Mouse (Mus musculus) intestine, embryonic 16.5 days (tissue): ENCODE results near the gene Scg5. TPM values are rescaled to one million over a fixed set of nuclear protein-coding genes. Genes with fewer than 3 reads are reported as not detected.

ENCODE experiments used
- ATAC-seq: fragments of 200-750 bp; cut with Nextera tagmentation; 2 replicates; pipeline ENCODE4 v1.8.0; 2017; ENCODE audit warnings: moderate TSS enrichment, moderate library complexity
- H3K27ac ChIP-seq: fragments of 300-500 bp; sonication (generic); 2 replicates; pipeline ENCODE4 v1.5.1; 2014; ENCODE audit warnings: mild to moderate bottlenecking, low read length
- H3K27me3 ChIP-seq: fragments of 300-500 bp; sonication (generic); replicated peaks from 2 replicates; pipeline ENCODE4 v1.6.1; 2014; ENCODE audit warnings: low read length, control low read depth, mixed read lengths; ENCODE audit not compliant: control insufficient read depth, insufficient read depth
- H3K36me3 ChIP-seq: fragments of 300-500 bp; sonication (generic); 2 replicates; pipeline ENCODE4 v1.6.1; 2014; ENCODE audit warnings: low read length, control low read depth; ENCODE audit not compliant: control insufficient read depth, insufficient read depth
- H3K4me1 ChIP-seq: fragments of 300-500 bp; sonication (generic); 2 replicates; pipeline ENCODE4 v1.6.1; 2014; ENCODE audit warnings: low read length, control low read depth, mixed read lengths; ENCODE audit not compliant: control insufficient read depth, insufficient read depth
- H3K4me2 ChIP-seq: fragments of 300-500 bp; sonication (generic); 2 replicates; pipeline ENCODE4 v1.6.1; 2014; ENCODE audit warnings: low read depth, low read length, control low read depth
- H3K4me3 ChIP-seq: fragments of 300-500 bp; sonication (generic); 2 replicates; pipeline ENCODE4 v1.5.1; 2014; ENCODE audit warnings: mild to moderate bottlenecking, low read length
- H3K9ac ChIP-seq: fragments of 300-500 bp; sonication (generic); 2 replicates; pipeline ENCODE4 v1.6.1; 2014; ENCODE audit warnings: low read depth, low read length
- H3K9me3 ChIP-seq: fragments of 300-500 bp; sonication (generic); 2 replicates; pipeline ENCODE4 v1.6.1; 2016; ENCODE audit warnings: low read length, control low read depth; ENCODE audit not compliant: control insufficient read depth
- WGBS: fragments of 180-500 bp; shearing (Covaris S2); extraction: QIAGEN DNeasy Blood & Tissue Kit; methylation state at CpG from one replicate; pipeline ENCODE4 v1.1.7; 2014; 5-methylcytosine and 5-hydroxymethylcytosine counted together
- polyA plus RNA-seq: library from polyadenylated mRNA; unstranded; fragments of >200 nt; fragmentation: Nextera tagmentation; extraction: Ambion mirVana; gene quantifications from 2 replicates; pipeline ENCODE4 v1.2.1, GENCODE M21; 2015

Scg5 gene
- polyA plus RNA-seq, 1 experiment from 2014 or later = 10.8 TPM

DNA sequence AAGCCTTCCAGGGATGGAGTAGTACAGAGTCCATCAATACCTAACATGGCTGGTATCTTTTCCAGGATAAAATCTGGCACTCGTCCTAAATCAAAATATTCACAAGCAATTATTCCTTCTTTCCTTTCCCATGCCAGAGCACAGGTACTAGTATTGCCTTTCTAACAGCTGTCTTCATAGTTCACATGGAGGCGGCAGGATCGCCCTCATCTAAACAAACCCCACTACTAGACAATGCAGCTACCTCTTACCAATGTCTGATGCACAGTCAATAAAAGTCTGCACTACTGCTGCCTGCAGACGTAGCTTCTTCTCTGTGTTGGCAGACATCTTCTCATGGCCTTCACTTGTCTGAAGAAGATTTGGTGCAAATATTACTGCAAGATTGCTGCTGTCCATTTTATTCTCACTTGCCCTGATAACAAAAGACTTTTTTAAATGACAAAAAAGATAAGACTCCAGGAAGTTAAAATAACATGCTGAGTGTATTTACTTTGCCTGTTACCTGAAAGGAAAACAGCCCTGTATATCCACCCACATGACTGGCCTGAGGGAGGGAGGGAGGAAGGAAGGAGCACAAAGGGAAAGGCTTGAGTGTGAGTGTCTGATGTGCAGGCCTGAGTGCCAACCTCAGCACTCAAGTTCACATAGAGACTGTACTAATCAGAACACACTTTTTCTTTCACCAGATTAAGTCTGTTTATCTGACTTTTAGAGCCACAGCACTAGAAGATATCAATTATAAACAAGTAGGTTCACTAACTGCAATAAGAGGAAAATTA is 12.9 kb upstream of the Scg5 start:
- WGBS = 76% methylated on average over 4 of the region's 4 CpGs
- no peak for ATAC-seq
- Histone ChIP-seq H3K4me2 (no peak overlapping the region), H3K27me3 (no peaks in the 10 kb centered on the region), H3K9ac (no peak overlapping the region), H3K27ac (peak overlapping the region; percentile 57; the same call in 1 of the 2 replicates), H3K4me3 (no peak overlapping the region), H3K36me3 (no peaks in the 10 kb centered on the region), H3K4me1 (peaks cover 10% of the 10 kb centered on the region), H3K9me3 (no peaks in the 10 kb centered on the region)

DNA sequence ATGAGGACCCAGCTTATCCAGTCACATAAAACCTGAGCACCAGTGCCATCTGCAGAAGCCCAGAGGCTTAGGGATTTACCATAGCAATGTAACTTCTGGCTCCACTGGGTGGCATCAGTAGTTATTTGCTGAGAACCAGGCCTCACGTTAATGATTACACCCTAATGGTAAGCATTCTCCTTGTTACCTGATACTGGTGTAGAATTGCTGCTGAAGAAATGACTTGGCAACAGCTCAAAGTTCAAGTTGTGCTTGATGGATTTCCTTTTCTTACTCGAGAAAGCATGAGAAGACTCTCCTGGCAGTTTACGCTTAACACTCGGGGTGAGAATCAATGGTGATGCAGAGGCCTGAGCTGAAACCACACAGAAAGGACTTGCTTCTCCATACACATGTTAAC is 10.6 kb upstream of the Scg5 start:
- Histone ChIP-seq H3K4me1 (no peaks in the 10 kb centered on the region), H3K4me3 (no peak overlapping the region), H3K36me3 (0 out of 2 replicates have a peak, but pooled peaks cover 4% of the 10 kb centered on the region), H3K27me3 (no peaks in the 10 kb centered on the region), H3K4me2 (no peak overlapping the region), H3K27ac (peak overlapping the region; percentile 81), H3K9ac (no peak overlapping the region), H3K9me3 (no peaks in the 10 kb centered on the region)
- 60% methylated on average over 4 of the region's 4 CpGs for WGBS
- ATAC-seq = peak; percentile 93

DNA sequence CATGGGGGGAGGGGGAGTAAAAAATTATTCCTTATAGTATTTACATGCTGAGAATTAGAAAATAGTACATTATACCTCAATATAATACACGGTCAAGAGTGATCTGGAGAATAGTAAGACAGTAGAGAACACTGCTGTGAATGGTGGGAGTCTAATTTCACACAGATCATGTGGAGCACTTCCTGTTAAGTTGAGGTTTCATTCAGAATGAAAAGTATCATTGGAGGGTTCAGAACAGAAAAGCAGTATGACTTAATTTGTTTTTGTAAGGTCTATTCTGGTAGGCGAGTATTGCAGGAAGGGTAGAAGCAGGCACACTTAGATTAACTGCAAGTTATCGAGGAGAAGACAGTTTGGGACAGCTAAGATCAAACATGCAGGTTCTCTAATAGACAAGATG is 6.3 kb upstream of the Scg5 start:
- no peaks in the 10 kb centered on the region for H3K9me3 ChIP-seq
- WGBS = 93% methylated on average over 3 of the region's 3 CpGs
- no peak overlapping the region for H3K4me2 ChIP-seq

DNA sequence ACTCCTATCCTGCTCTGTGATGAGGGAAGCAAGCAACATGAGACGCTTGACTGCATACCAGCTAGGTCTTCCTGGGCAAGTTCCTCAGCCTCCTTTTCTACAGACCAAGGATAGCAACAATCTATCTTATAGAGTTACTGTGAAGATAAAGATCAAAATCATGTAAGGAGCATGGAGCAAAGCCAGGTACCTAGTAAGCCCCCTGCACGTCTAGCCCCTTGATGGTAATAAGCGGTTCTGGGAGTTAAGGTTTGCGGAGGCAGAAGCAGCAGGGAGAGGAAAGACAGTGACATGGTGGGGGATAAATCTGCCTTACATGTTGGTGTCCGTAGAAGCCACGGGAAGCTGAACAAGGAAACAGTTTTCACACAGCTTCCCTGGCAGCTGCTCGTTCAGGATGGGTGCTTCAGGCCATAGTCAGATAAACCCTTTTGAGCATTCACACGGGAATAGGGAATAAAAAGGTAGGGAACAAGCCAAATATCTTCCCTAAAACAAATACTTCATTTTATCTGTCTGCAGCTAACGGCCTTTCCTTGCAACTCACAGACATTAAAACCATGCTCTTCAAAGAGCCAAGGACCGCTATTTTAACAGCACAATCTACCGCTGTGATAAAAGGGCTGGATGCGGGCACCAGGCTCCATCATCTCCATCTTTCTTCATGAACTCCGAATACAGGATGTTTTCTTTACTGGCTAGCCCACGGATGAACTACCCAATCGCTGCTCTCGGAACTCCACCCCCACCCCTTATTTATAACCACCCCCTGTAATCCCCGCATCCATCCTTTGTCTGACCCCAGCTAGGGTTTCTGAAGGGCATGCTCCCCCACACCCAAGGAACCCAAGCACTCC is 607 bp downstream of the Scg5 start:
- H3K27me3 ChIP-seq = no peaks in the 10 kb centered on the region
- peaks cover 6% of the 10 kb centered on the region for H3K36me3 ChIP-seq
- peak overlapping the region; percentile 13; the same call in 1 of the 2 replicates for H3K9ac ChIP-seq
- WGBS = 26% methylated on average over 17 of the region's 17 CpGs
- no peak for ATAC-seq
- H3K4me3 ChIP-seq = peak overlapping the region; percentile 33
- peak overlapping the region; percentile 49 for H3K4me2 ChIP-seq
- H3K4me1 ChIP-seq = peaks cover 4% of the 10 kb centered on the region
- H3K9me3 ChIP-seq = no peaks in the 10 kb centered on the region
- H3K27ac ChIP-seq = no peak overlapping the region

More for the DNA sequence above, 6.3 kb upstream of the Scg5 start:
- no peak overlapping the region for H3K9ac ChIP-seq
- peaks cover 18% of the 10 kb centered on the region for H3K36me3 ChIP-seq
- H3K4me1 ChIP-seq = no peaks in the 10 kb centered on the region
- ATAC-seq = no peak
- no peaks in the 10 kb centered on the region for H3K27me3 ChIP-seq
- no peak overlapping the region for H3K4me3 ChIP-seq
- no peak overlapping the region for H3K27ac ChIP-seq

- Histone ChIP-seq H3K27me3 (no peaks in the 10 kb centered on the region), H3K36me3 (no peaks in the 10 kb centered on the region), H3K9me3 (no peaks in the 10 kb centered on the region), H3K4me2 (no peak overlapping the region), H3K9ac (no peak overlapping the region), H3K27ac (no peak overlapping the region), H3K4me3 (no peak overlapping the region), H3K4me1 (peaks cover 8% of the 10 kb centered on the region)
- WGBS = 0% methylated on average over 2 of the region's 2 CpGs
- ATAC-seq = no peak
Measured at GRCm38 (mm10) chr2:113823909-113824308, 5.0 kb downstream of the Scg5 start.

DNA sequence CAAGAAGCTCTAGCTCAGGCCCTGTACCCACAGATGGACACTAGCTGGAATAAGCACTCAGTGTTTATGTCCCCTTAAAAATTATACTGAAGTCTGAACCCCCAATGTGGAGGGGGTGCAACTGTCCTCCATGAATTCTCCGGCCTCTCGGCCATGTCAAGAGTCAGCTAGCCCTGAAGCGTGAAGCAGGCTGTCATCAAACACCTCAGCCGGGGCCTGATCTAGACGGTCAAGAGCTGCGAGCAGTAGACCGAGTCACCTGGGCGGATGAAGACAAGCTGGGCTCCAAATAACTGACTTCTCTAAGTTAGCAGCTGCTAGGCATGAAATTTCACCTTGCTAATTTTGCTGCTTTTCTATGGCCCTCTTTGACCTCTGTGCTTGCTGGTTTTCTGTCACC is 6.6 kb downstream of the Scg5 start:
- 95% methylated on average over 8 of the region's 8 CpGs for WGBS
- peaks cover 5% of the 10 kb centered on the region for H3K4me1 ChIP-seq
- H3K27me3 ChIP-seq = no peaks in the 10 kb centered on the region
- H3K36me3 ChIP-seq = no peaks in the 10 kb centered on the region
- no peak for ATAC-seq
- no peak overlapping the region for H3K4me3 ChIP-seq
- no peak overlapping the region for H3K27ac ChIP-seq
- H3K9ac ChIP-seq = no peak overlapping the region
- H3K4me2 ChIP-seq = no peak overlapping the region
- no peaks in the 10 kb centered on the region for H3K9me3 ChIP-seq

GRCm38 (mm10) chr2:113821176-113821734 is 7.7 kb downstream of the Scg5 start:
- H3K4me2 ChIP-seq = no peak overlapping the region
- peak overlapping the region; percentile 63 for H3K27ac ChIP-seq
- peak; percentile 94 for ATAC-seq

DNA sequence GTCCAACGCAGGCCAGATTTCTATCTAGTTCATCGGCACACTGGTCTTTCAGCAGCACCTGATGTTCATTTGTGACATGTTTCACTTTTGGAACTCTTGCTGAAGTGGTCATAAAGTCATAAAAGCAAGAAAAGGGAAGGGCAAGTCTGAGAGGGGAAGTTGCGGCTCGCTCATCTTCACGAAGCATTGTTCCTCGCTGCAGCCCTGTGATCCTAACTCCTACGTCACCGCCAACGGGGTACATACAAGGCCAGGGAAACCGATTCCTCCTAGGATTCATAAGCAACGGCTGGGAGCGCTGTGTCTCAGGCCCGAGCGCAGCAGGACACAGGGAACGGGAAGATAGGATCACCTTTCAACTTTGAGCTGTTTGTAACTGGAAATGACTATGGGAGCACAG is 8.8 kb downstream of the Scg5 start:
- ATAC-seq = no peak
- Histone ChIP-seq H3K27me3 (no peaks in the 10 kb centered on the region), H3K4me3 (no peak overlapping the region), H3K27ac (no peak overlapping the region), H3K9ac (no peak overlapping the region), H3K9me3 (no peaks in the 10 kb centered on the region), H3K4me2 (no peak overlapping the region), H3K36me3 (no peaks in the 10 kb centered on the region), H3K4me1 (peaks cover 5% of the 10 kb centered on the region)
- 83% methylated on average over 15 of the region's 15 CpGs for WGBS

More at GRCm38 (mm10) chr2:113821176-113821734, 7.7 kb downstream of the Scg5 start:
- Histone ChIP-seq H3K4me3 (no peak overlapping the region), H3K9me3 (no peaks in the 10 kb centered on the region), H3K4me1 (peaks cover 5% of the 10 kb centered on the region), H3K9ac (no peak overlapping the region), H3K36me3 (no peaks in the 10 kb centered on the region), H3K27me3 (no peaks in the 10 kb centered on the region)
- 37% methylated on average over 12 of the region's 12 CpGs for WGBS
